Mouse (Mus musculus) ovary, adult 10 weeks (tissue): ENCODE results near the gene Arg1. TPM values are rescaled to one million over a fixed set of nuclear protein-coding genes. Genes with fewer than 3 reads are reported as not detected.

Source experiments
- polyA plus RNA-seq: library from polyadenylated mRNA; stranded (reverse); fragments of 350-450 nt; fragmentation: Illumina TruSeq; extraction: RNeasy Lipid Tissue Mini Kit (QIAGEN cat#74804); gene quantifications from one replicate; pipeline ENCODE4 v1.2.3, GENCODE M21; 2014

The Arg1 gene
- polyA plus RNA-seq, result 2.5 TPM

DNA sequence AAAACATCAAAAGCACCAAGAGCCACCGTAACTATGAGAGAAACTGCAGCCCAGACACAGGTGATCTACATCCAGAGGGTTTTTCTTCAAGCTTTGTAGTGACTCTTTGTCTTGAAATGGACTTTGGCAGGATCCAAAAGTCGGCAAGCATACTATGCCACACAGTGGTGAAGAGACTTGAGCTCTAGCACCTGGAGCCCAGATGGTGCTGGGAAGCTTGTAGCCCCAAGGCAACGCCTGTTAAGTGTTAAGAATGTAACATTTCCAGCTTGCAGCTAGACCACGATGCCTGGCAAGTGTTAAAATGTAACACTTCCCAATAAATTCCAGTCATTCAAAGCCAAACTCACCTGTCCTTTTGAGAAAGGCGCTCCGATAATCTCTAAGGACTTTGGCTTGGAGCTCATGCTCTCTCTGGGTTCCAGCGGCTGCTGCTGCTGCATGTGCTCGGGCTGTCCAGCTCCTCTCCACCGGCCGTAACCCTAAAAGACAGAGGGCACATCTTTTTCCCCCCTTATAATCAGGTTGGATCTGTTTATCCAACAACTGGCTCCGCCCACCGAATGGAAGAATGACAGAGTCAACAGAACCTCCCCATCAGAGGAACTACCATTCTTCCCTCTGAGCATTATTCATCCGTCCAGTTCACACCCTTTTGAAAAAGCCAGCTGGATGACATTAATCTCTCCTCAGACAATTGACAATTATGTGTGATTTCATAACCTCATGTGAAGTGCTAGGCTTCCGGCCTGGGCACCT is at the start of gene Arg1:
TSS of gene Arg1 (minus strand) at position 523 of the 759 bp plus-strand sequence.

DNA sequence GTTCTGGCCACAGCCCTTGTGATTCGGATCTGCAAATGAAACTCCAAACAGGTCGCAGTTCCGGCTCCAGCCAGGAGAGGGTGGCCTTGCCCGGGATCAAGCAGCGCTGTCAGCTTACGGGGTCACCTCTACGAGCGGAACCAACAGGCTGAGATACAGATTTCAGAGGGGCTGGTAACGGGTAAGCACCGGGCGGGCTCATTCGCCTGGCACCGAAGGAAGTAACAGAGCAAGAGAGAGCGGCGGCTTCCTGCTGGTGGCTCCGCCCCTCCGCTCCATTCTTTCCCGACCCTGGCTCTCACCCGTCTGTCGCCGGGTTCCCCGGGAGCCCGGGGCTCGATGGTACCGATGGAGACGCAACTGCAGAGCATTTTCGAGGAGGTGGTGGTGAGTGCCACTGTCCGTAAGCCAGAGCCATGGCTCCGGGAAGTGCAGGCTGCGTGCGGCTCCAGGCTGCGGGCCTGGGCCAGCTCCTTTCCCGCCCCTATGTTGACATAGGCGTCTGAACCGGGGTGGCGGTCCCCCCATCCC is 57.5 kb downstream of the Arg1 start, which contains the start of gene Med23:
TSS of gene Med23 (plus strand) at position 227 of the 531 bp plus-strand sequence.

Other genes starting within 250 kb of the Arg1 start
- 26.1 TPM for gene Enpp1, start 215.3 kb downstream of the Arg1 start, polyA plus RNA-seq
- 10.3 TPM for gene Enpp3, start 84.7 kb downstream of the Arg1 start, polyA plus RNA-seq
- gene Med23, start 57.5 kb downstream of the Arg1 start, polyA plus RNA-seq, result 49.0 TPM